Mouse (Mus musculus) brown adipose tissue, adult 24 weeks (tissue): ENCODE measurements around the gene Ccdc173. TPM values are rescaled to one million over a fixed set of nuclear protein-coding genes. Genes with fewer than 3 reads are reported as not detected.

Experiments
- H3K27ac ChIP-seq: fragments of 200-500 bp; replicated peaks from 2 replicates; pipeline ENCODE4 v1.5.1; 2012; ENCODE audit warnings: low read depth, mild to moderate bottlenecking, low read length
- H3K4me1 ChIP-seq: fragments of 200-500 bp; 2 replicates; pipeline ENCODE4 v1.6.1; 2012; ENCODE audit warnings: low read length, mixed read lengths; ENCODE audit not compliant: control insufficient read depth, insufficient read depth, insufficient read length
- H3K4me3 ChIP-seq: fragments of 200-500 bp; 2 replicates; pipeline ENCODE4 v1.5.1; 2012; ENCODE audit warnings: low read depth, mild to moderate bottlenecking, low read length, moderate library complexity; ENCODE audit not compliant: insufficient read depth
- polyA plus RNA-seq: library from polyadenylated mRNA; stranded (reverse); fragments of >200 nt; gene quantifications from 2 replicates; pipeline ENCODE4 v1.2.4, GENCODE M21; 2012; ENCODE audit not compliant: missing spikeins, insufficient read depth, insufficient read length

The Ccdc173 gene
- polyA plus RNA-seq = 1.2 and 1.9 TPM in 2 replicates

GRCm38 (mm10) chr2:69789429-69790069 lies at the start of gene Ccdc173, which contains the start of gene Phospho2:
Gene Ccdc173, minus strand, starts transcription at chr2:69789575.
Gene Phospho2, plus strand, starts transcription at chr2:69789623.
- Histone ChIP-seq H3K27ac (peak within 1 kb of the TSS; percentile 44), H3K4me3 (peak within 1 kb of the TSS; percentile 84), H3K4me1 (no peaks in the 10 kb centered on the region)

GRCm38 (mm10) chr2:69838707-69839106 lies 49.3 kb upstream of the Ccdc173 start:
- Histone ChIP-seq H3K27ac (no peak overlapping the region), H3K4me3 (no peak overlapping the region), H3K4me1 (no peaks in the 10 kb centered on the region)

- H3K4me3 ChIP-seq = no peak overlapping the region
- H3K27ac ChIP-seq = no peak overlapping the region
- no peaks in the 10 kb centered on the region for H3K4me1 ChIP-seq
Measured at GRCm38 (mm10) chr2:69837996-69838395, 48.6 kb upstream of the Ccdc173 start.

- H3K4me1 ChIP-seq = no peaks in the 10 kb centered on the region
- no peak overlapping the region for H3K4me3 ChIP-seq
- H3K27ac ChIP-seq = no peak overlapping the region
Measured at GRCm38 (mm10) chr2:69837244-69837967, 48.0 kb upstream of the Ccdc173 start.

GRCm38 (mm10) chr2:69830116-69830515 lies 40.7 kb upstream of the Ccdc173 start:
- no peak overlapping the region for H3K4me3 ChIP-seq
- no peak overlapping the region for H3K27ac ChIP-seq
- no peaks in the 10 kb centered on the region for H3K4me1 ChIP-seq

GRCm38 (mm10) chr2:69829680-69830079 lies 40.3 kb upstream of the Ccdc173 start:
- Histone ChIP-seq H3K4me3 (no peak overlapping the region), H3K4me1 (no peaks in the 10 kb centered on the region), H3K27ac (no peak overlapping the region)

- Histone ChIP-seq H3K27ac (no peak overlapping the region), H3K4me3 (no peak overlapping the region), H3K4me1 (no peaks in the 10 kb centered on the region; the same call in 1 of the 2 replicates)
Measured at GRCm38 (mm10) chr2:69828031-69828430, 38.7 kb upstream of the Ccdc173 start.

- Histone ChIP-seq H3K4me1 (no peaks in the 10 kb centered on the region; the same call in 1 of the 2 replicates), H3K4me3 (no peak overlapping the region), H3K27ac (no peak overlapping the region)
Measured at GRCm38 (mm10) chr2:69826380-69826779, 37.0 kb upstream of the Ccdc173 start.

GRCm38 (mm10) chr2:69825898-69826297 lies 36.5 kb upstream of the Ccdc173 start:
- H3K4me3 ChIP-seq = no peak overlapping the region
- H3K27ac ChIP-seq = no peak overlapping the region
- H3K4me1 ChIP-seq = no peaks in the 10 kb centered on the region; the same call in 1 of the 2 replicates

GRCm38 (mm10) chr2:69823129-69823677 lies 33.8 kb upstream of the Ccdc173 start:
- Histone ChIP-seq H3K27ac (no peak overlapping the region), H3K4me3 (peak overlapping the region; percentile 76), H3K4me1 (no peaks in the 10 kb centered on the region; the same call in 1 of the 2 replicates)

GRCm38 (mm10) chr2:69822361-69823128 lies 33.2 kb upstream of the Ccdc173 start:
- H3K4me3 ChIP-seq = peak overlapping the region; percentile 76
- H3K4me1 ChIP-seq = no peaks in the 10 kb centered on the region; the same call in 1 of the 2 replicates
- no peak overlapping the region for H3K27ac ChIP-seq

- Histone ChIP-seq H3K27ac (no peak within 1 kb of the TSS), H3K4me1 (no peaks in the 10 kb centered on the region; the same call in 1 of the 2 replicates), H3K4me3 (peak within 1 kb of the TSS; percentile 76)
Measured at GRCm38 (mm10) chr2:69821711-69822110, 32.3 kb upstream of the Ccdc173 start, which contains the start of gene Klhl23. Gene Klhl23, plus strand, starts transcription at chr2:69821944.

- Histone ChIP-seq H3K4me3 (no peak overlapping the region), H3K4me1 (no peaks in the 10 kb centered on the region; the same call in 1 of the 2 replicates), H3K27ac (no peak overlapping the region)
Measured at GRCm38 (mm10) chr2:69820201-69820600, 30.8 kb upstream of the Ccdc173 start.

GRCm38 (mm10) chr2:69818350-69819085 lies 29.1 kb upstream of the Ccdc173 start:
- Histone ChIP-seq H3K4me3 (no peak overlapping the region), H3K27ac (no peak overlapping the region), H3K4me1 (no peaks in the 10 kb centered on the region; the same call in 1 of the 2 replicates)
